Mouse (Mus musculus): Measurements from ENCODE around the gene Casp2.

DNA sequence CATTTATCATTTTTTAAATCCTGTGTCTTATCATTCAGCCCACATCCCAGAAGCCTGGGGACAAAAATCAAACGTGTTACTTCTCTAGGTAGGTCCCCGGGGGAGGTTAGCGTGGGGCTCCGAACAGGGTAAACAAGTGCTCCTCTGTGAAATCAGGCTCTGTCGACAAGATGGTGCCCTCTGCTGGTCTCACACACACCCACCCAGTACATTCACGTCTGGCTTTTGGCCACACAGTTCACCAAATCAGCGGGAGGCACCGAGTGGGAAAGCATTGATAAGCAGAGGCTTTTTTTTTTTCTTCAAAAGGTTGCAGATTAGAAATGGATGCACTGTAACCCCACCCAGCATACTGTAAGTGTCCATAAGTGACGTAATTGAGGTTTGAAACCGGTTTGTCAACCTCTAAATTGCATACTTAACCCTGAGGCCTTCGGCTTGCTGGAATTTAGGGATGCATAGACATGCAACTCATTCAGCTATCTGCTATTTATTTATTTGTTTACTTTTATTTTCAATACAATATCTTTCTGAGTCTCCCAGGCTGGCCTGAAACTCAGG lies 7.4 kb upstream of the Casp2 start:
- TF ChIP-seq POLR2A (IDR thresholded peaks at IDR 0.05; ENCODE audit: insufficient read length, low read depth) (no peak), E2F4 (IDR thresholded peaks at IDR 0.05; ENCODE audit: insufficient read depth) (no peak), MYOG (IDR thresholded peaks at IDR 0.05; ENCODE audit: control insufficient read depth in 1 of 3, insufficient read depth in 1 of 3, insufficient read length in 2 of 3, low read depth in 2 of 3) (no peak)
